Mouse (Mus musculus) c-Kit-positive CD71-negative TER-119-negative erythroid progenitor cells, embryonic 14.5 days (primary cell): Measurements from ENCODE around the gene Setd3.
"Not testable (repeated sequence)": the region's sequence is repeated elsewhere in the genome, so short reads cannot be mapped to it uniquely, and the experiment has no call there.

ENCODE experiments used
- DNase-seq: peaks from one replicate; pipeline ENCODE4 v3.0.0-alpha.2; 2013; ENCODE audit warnings: low read depth

Setd3 gene

GRCm38 (mm10) chr12:108143624-108144498, 35.3 kb downstream of the Setd3 start:
- no peak for DNase-seq

- DNase-seq: no peak
Measured at GRCm38 (mm10) chr12:108135610-108136208, 43.4 kb downstream of the Setd3 start.

DNA sequence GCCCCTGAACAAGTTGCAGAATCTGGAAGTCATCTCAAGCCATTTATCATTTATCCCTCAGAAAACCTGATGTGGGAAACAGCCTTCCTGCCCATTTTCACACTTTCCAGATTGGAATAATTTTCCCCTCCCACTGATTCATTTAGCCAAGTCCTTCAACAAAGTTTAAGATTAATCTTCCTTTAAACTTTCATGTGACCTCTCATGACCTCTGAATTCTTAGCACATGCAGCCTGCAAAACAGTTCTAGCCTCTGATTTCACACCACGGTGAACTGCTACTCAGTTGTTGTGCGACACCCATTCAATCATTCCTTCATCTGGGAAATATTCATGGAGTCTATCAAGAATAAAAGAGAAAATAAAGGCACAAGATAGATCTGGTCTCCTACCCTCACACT, 45.9 kb downstream of the Setd3 start:
- no peak for DNase-seq

DNA sequence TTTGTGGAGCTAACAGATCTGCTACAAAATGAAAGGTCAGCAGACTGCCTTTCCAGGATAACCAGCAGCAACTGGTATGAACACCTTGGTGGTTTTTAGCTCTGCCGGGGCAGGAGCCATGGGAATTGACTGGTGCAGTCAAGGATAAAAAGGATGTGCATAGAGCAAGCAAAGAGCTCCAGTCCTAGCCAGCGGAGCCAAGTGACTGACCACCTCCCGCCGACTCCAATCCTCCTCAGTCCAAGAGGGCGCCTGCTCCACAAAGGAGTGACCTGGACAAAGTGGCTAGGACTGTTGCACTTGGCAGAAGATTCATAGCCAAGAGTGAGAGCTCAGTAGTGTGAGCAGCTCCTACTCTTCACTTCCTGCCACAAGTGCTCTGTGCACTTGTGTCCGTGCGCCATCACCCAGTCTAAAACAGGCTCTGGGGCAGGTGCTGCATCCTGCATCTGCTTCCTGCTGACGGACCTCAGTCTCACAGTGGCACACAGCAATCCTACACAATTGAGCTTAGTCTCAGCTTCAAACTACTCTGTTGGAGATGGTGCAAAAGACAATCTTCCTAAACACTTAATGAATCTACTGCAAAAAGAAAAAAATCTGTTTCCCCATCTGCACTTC, 46.6 kb downstream of the Setd3 start:
- DNase-seq: no peak

DNA sequence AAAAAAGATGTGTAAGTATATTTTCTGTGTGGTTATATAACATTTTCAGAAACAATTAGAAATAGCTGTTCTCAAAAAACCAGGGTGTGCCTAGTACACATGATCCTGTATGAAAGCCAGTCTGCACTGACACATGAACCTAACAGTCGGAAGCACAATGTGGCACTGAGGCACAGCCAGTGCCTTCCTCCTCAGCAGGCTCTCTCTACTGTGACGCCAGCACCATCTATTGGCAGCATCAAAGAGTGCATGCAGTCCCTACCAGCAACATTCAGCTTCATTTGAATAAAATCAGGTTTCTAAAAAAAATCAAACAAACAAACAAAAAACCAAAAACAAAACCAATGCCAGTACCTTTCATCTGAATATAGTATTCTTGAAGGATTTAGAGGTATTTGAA, 57.8 kb downstream of the Setd3 start:
- DNase-seq: peak; percentile 47

GRCm38 (mm10) chr12:108120434-108120833, 58.7 kb downstream of the Setd3 start:
- DNase-seq: no peak

DNA sequence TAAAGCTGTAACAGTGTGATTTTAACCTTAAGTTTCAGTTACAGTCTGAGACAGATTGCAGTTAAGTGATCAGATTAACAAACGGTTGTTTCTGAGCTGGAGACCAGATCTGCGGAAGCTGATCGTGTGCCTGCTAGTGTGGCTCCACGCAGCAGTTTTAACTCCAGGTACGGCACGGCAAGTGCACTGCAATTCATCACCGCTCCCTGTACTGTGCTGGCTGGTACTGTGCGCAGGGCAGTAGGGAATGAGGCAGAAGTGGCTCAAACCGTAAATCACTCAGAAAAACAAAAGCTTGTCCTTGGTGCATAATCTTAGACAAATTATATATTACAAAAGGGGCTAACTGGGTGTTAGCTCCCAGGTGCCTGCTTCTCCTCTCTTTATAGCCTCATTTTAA, 59.2 kb downstream of the Setd3 start:
- DNase-seq: no peak

DNA sequence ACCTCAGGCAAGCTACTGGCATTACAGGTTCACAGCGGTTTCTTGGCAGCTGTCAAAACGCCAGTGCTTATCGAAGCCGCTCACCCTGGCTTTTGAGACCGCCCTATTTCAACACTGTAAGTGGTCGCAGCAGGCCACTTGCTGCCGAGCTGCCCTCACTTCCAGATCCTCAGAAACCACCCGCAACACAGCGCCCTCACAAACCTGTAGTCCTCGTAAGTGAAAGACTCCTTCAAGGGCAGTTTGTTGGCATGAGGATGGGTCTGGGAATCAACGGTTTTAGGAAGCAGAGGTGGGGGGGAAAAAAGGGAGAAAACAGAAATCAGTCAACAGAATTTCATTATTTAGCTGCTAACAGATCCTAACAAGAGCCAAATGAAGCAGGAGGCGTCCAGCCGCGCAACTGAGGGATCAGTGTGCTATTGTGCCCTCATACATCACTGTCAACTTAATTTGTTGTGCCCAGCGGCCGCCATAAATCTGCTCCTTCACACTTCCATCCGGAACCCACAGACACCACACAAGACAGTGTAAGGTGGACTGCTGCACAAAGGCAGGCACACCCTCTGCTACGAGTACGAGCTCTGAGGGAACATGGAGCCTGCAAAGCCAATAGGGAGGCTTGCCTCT, 60.1 kb downstream of the Setd3 start:
- DNase-seq: no peak

GRCm38 (mm10) chr12:108118503-108118901, 60.6 kb downstream of the Setd3 start:
- no peak for DNase-seq

GRCm38 (mm10) chr12:108111191-108111590, 67.9 kb downstream of the Setd3 start:
- DNase-seq: no peak

DNA sequence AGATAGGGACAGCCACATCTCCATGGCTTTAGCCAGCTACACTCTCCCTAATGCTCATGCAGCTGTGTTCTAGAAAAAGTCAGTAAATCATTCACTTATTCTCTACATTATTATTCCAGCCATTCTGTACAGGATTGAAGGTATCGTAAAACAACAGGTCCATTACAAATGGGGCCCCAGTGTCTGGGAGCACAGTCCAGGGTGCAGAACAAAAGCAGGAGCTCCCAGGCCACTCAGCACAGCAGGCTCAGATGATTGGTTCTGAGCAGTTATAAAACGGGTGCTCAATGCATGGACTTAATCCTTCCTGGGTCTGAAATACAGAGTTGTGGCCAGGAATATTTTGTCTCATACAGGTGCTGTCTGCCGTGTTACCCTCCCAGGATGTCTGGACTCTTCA, 68.4 kb downstream of the Setd3 start:
- no peak for DNase-seq

DNA sequence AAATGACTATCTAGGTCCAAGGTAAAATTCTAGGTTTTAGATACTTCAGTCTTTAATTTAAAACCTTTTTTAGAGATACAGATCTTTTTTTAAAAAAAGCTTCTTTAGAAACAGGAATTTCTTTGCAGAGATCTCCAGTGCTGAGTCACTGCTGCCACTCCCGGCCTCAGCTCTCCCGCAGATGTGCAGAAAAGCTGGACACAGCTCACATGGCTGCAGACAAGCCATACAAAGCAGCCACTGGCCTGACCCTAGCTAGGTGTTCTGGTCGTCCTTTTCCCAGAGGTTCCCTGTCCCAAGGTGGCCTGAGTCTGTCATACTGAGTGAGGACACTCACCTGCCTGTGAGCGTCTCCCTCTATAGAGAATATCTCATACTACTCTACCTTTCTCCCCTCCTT, 69.4 kb downstream of the Setd3 start:
- DNase-seq: no peak

GRCm38 (mm10) chr12:108108591-108108990, 70.5 kb downstream of the Setd3 start:
- not testable (repeated sequence) for DNase-seq

- no peak for DNase-seq
Measured at GRCm38 (mm10) chr12:108103292-108103691, 75.8 kb downstream of the Setd3 start.

DNA sequence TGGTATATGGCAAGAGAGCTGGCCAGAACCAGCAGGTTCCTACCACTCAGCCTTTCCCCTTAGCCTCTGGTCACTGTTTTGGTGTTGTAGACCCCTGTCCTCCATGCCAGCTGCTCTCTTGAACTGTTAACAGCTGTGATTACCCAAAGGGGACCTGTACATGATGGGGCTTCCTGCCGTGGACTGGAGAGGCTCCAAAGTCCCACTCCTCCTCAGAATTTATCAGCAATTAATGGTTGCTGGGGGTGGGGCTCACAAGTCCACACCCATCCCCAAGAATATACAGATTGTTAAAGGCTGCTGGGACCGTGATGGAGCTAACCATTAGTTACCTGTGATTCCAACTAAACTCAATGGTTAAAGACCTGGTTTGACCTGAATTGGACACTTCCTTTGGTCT, 77.0 kb downstream of the Setd3 start:
- DNase-seq: no peak

GRCm38 (mm10) chr12:108100181-108100580, 78.9 kb downstream of the Setd3 start:
- no peak for DNase-seq

DNA sequence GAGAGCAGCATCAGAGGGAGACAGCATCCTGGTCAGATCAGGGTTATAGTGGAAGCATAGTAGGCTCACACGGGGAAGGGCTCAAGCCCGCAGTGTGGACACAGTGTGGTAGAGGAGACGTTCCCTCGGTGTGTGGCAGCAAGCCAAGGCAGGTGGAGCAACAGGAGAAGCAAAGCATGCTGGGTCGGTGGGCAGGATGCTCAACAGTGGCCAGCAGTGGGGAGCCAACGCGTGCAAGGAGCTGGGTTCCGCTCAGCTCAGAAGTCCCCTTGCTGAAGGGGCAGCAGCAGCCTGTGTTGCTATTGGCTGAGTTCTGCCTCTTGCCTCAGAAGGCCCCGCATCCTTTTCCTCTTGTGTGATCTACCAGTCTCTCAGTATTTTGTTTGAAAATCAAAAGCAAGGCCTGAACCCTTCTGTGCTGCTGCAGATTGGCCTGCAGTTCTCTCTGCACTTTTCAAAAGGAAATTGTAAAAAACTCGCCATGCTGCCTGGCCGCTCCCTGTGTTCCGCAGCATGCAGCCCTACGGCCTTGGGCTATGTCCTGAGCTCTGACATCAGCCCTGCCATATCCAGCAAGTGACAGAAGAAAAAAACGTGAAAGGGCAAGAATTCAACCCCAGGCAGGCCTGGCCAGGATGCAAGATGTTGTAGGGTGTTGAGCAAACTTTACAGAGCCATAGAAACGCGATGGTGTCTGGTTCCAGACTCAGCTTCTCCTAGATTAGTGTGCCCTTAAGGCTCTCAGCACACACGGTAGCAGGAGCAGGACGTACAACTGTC, 80.7 kb downstream of the Setd3 start:
- DNase-seq: no peak

DNA sequence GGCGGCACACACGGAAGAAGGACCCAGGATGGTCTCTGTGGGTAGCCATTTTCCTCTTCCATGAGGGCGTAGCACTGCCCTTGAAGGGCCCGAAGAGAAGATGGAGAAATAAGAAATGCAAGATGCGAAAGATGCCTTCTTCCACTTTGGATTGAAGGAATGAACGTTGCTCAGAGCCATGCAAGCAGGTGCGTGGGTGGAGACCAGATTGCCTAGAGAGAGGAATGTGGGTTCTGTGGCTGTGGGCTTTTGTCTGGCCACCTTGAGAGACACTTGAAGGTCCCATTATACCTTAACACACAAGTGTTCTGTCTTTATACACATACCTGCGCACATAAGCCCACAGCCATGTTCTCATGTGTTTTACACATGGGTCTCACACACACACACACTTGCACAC, 81.5 kb downstream of the Setd3 start:
- no peak for DNase-seq

DNA sequence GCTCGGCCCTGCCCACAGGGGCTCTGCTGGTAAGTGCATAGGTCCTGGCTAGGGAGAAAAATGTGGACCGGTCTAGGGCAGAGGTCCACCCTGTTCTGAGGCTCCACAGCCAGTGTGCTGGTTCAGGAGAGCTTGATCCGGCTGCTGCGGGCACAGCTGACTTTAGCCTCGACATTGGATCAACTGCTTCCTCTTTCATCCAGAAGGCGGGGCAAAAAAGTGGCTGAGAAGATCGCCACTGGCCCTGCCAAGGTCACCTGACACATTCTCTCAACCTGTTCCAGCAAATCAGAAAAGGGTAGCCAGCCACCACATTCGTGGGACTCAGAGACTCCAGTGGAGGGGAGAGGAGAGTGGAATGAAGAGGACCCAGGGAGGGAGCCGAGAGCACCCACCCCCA, 90.9 kb downstream of the Setd3 start:
- no peak for DNase-seq

GRCm38 (mm10) chr12:108087489-108087888, 91.6 kb downstream of the Setd3 start:
- no peak for DNase-seq

DNA sequence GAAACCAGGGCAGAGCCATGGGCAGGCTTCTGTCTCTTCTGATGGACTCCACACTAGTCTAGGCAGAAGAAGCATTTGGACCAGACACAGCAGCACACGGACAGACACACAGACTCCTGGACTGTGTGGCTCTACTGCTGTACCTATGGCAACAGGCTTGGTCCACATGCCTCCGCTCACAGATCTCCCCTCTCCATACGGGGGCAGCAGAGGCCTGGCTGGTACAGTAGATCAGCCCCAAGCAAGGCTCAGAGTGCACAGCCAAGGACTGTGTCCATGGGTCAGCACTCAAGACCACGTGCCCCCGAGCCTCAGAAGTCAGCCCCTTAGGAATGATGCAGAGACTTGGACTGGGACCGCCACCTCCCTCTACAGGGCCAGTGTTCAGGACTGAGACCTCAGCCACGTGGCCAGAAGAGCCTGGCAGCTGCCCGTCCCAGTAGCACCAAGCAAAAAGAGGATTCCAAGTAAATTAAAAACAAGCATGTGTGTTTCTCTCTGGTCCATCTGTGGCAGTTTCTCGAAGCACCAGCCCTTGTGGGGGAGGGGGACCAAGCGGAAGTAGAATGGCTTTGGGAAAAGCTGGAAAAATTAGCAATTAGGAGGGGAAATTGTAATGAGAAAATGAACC, 100.9 kb downstream of the Setd3 start:
- DNase-seq: no peak
